Mouse (Mus musculus) liver, adult 2 months (tissue): ENCODE measurements around the gene Slc2a10.

ENCODE experiments used
- CTCF ChIP-seq: fragments of 200-500 bp; IDR thresholded peaks from 2 replicates; pipeline ENCODE4 v1.5.1; 2011; ENCODE audit warnings: low read depth, low read length, control low read depth
- POLR2A ChIP-seq: fragments of 200-500 bp; IDR thresholded peaks from 2 replicates; pipeline ENCODE4 v1.6.1; 2011; ENCODE audit warnings: low read length, control low read depth; ENCODE audit not compliant: insufficient read depth; ENCODE audit errors: extremely low read depth

DNA sequence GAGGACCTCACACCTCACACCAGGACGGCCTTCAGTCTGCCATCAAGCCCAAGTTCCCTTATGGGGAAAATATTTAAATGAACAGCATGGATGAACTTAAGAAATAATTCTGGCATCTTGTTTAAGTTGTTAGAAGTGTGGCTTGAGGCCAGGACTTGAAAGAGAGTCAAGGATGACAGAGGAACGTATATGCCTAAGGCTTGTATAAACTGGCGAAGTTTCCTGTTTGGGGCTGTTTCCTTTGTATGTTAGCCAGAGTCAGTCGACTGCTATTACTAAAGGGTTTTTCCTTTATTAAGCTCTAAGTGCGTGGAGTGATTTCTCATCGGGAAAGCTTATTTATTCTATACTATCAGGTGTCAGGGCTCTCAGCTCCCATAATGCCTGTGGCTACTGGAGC is 4.8 kb upstream of the Slc2a10 start:
- TF ChIP-seq POLR2A (no peak), CTCF (no peak)
